Mouse (Mus musculus) forebrain, embryonic 11.5 days (tissue): ENCODE results near the gene Cdc14b. TPM values are rescaled to one million over a fixed set of nuclear protein-coding genes. Genes with fewer than 3 reads are reported as not detected.

Experiments used
- ATAC-seq: fragments of 200-750 bp; cut with Nextera tagmentation; replicated peaks from 2 replicates; pipeline ENCODE4 v1.8.0; 2017; ENCODE audit warnings: moderate TSS enrichment; ENCODE audit not compliant: low FRiP score
- DNase-seq: peaks from one replicate; pipeline ENCODE4 v3.0.0-alpha.2; 2017; ENCODE audit warnings: low spot score
- H3K27ac ChIP-seq: fragments of 300-500 bp; sonication (generic); 2 replicates; pipeline ENCODE4 v1.5.1; 2014; ENCODE audit warnings: low read depth, low read length
- H3K27me3 ChIP-seq: fragments of 300-500 bp; sonication (generic); 2 replicates; pipeline ENCODE4 v1.6.1; 2014; ENCODE audit warnings: mild to moderate bottlenecking, low read length, mixed read lengths; ENCODE audit not compliant: control insufficient read depth, insufficient read depth
- H3K36me3 ChIP-seq: fragments of 300-500 bp; sonication (generic); 2 replicates; pipeline ENCODE4 v1.6.1; 2014; ENCODE audit warnings: mild to moderate bottlenecking, low read length, moderate library complexity, mixed read lengths; ENCODE audit not compliant: control insufficient read depth, insufficient read depth
- H3K4me1 ChIP-seq: fragments of 300-500 bp; sonication (generic); replicated peaks from 2 replicates; pipeline ENCODE4 v1.6.1; 2014; ENCODE audit warnings: low read length, mixed read lengths; ENCODE audit not compliant: control insufficient read depth, insufficient read depth
- H3K4me2 ChIP-seq: fragments of 300-500 bp; sonication (generic); 2 replicates; pipeline ENCODE4 v1.6.1; 2014; ENCODE audit warnings: low read depth, mild to moderate bottlenecking, low read length, moderate library complexity, mixed read lengths; ENCODE audit not compliant: severe bottlenecking
- H3K4me3 ChIP-seq: fragments of 300-500 bp; sonication (generic); 2 replicates; pipeline ENCODE4 v1.5.1; 2014; ENCODE audit warnings: low read depth, low read length
- H3K9ac ChIP-seq: fragments of 300-500 bp; sonication (generic); 2 replicates; pipeline ENCODE4 v1.6.1; 2014; ENCODE audit warnings: low read length
- H3K9me3 ChIP-seq: fragments of 300-500 bp; sonication (generic); 2 replicates; pipeline ENCODE4 v1.6.1; 2016; ENCODE audit warnings: low read length, mixed read lengths; ENCODE audit not compliant: control insufficient read depth
- WGBS: fragments of 180-500 bp; shearing (Covaris S2); extraction: QIAGEN DNeasy Blood & Tissue Kit; methylation state at CpG from one replicate; pipeline ENCODE4 v1.1.7; 2014; 5-methylcytosine and 5-hydroxymethylcytosine counted together
- polyA plus RNA-seq: library from polyadenylated mRNA; unstranded; fragments of >200 nt; fragmentation: Nextera tagmentation; extraction: Ambion mirVana; gene quantifications from 2 replicates; pipeline ENCODE4 v1.2.1, GENCODE M21; 2014

Gene Cdc14b
- 12.7 and 13.7 TPM in 2 replicates for polyA plus RNA-seq

- Histone ChIP-seq H3K36me3 (no peaks in the 10 kb centered on the region), H3K4me1 (0 out of 2 replicates have a peak, but pooled peaks cover 3% of the 10 kb centered on the region), H3K9ac (peak within 1 kb of the TSS; percentile 72), H3K4me3 (peak within 1 kb of the TSS; percentile 73), H3K9me3 (no peaks in the 10 kb centered on the region), H3K27me3 (peaks cover 4% of the 10 kb centered on the region; the same call in 1 of the 2 replicates), H3K27ac (no peak within 1 kb of the TSS), H3K4me2 (peak within 1 kb of the TSS; percentile 100)
- under 1% methylated on average over 57 of the region's 57 CpGs for WGBS
- DNase-seq (peak; percentile 95), ATAC-seq (peak; percentile 98)
These were observed at the start of gene Cdc14b for GRCm38 (mm10) chr13:64274879-64275753. Gene Cdc14b, minus strand, starts transcription at chr13:64275290.

GRCm38 (mm10) chr13:64322561-64323281 is 47.6 kb upstream of the Cdc14b start:
- no peaks in the 10 kb centered on the region for H3K36me3 ChIP-seq

DNA sequence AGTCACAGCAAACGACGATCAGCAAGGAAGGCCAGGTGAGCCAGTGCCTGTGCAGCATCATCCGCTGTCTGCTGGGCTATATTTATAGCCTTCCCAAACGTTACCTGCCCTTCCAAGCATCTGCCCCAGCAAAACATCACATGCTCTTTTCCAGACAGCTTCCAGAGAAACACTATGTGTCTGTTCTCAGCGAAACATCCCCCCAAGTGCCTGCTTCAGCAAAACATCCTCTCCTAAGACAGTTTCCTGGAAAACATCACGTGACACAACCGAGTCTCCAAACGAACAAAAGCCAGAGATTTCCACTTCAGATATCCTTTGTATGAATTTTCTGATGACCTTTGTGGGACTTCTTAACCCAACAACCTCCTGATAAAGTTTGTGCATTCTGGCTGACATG is 45.2 kb upstream of the Cdc14b start:
- DNase-seq = no peak
- 88% methylated on average over 8 of the region's 8 CpGs for WGBS
- no peak overlapping the region for H3K27ac ChIP-seq

More at GRCm38 (mm10) chr13:64322561-64323281, 47.6 kb upstream of the Cdc14b start:
- H3K4me1 ChIP-seq = no peaks in the 10 kb centered on the region
- ATAC-seq (no peak), DNase-seq (no peak)
- H3K27me3 ChIP-seq = no peaks in the 10 kb centered on the region
- H3K4me3 ChIP-seq = no peak overlapping the region
- 88% methylated on average over 8 of the region's 8 CpGs for WGBS
- no peak overlapping the region for H3K27ac ChIP-seq
- H3K4me2 ChIP-seq = no peak overlapping the region
- no peaks in the 10 kb centered on the region for H3K9me3 ChIP-seq
- H3K9ac ChIP-seq = no peak overlapping the region

DNA sequence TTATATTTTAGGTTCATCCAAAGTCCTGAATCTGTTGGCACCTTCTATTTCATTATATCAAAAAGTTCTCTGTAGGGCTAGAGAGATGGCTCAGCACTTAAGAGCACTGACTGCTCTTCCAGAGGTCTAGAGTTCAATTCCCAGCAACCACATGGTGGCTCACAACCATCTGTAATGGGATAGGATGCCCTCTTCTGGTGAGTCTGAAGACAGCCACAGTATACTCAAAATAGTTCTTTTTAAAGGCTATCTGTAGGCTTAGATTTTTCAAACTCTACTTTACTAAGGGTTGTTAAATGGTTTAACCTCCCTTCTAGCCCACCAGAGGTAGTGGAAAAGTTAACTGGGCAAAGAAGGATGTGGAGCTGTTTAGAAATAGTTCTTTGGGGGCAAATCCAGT is 44.7 kb upstream of the Cdc14b start:
- H3K27ac ChIP-seq = no peak overlapping the region
- H3K9ac ChIP-seq = no peak overlapping the region
- no peaks in the 10 kb centered on the region for H3K9me3 ChIP-seq
- DNase-seq (no peak), ATAC-seq (no peak)
- H3K4me2 ChIP-seq = no peak overlapping the region
- no peaks in the 10 kb centered on the region for H3K4me1 ChIP-seq
- H3K27me3 ChIP-seq = no peaks in the 10 kb centered on the region
- H3K4me3 ChIP-seq = no peak overlapping the region
- no peaks in the 10 kb centered on the region for H3K36me3 ChIP-seq

More for the DNA sequence above, 45.2 kb upstream of the Cdc14b start:
- Histone ChIP-seq H3K4me3 (no peak overlapping the region), H3K9ac (no peak overlapping the region), H3K4me1 (no peaks in the 10 kb centered on the region), H3K4me2 (no peak overlapping the region), H3K36me3 (no peaks in the 10 kb centered on the region), H3K9me3 (no peaks in the 10 kb centered on the region), H3K27me3 (no peaks in the 10 kb centered on the region)
- ATAC-seq = no peak

GRCm38 (mm10) chr13:64318355-64318754 is 43.3 kb upstream of the Cdc14b start:
- Histone ChIP-seq H3K27me3 (no peaks in the 10 kb centered on the region), H3K9ac (no peak overlapping the region), H3K4me2 (no peak overlapping the region), H3K9me3 (no peaks in the 10 kb centered on the region), H3K4me3 (no peak overlapping the region), H3K36me3 (no peaks in the 10 kb centered on the region), H3K27ac (no peak overlapping the region), H3K4me1 (no peaks in the 10 kb centered on the region)
- DNase-seq (no peak), ATAC-seq (no peak)
- 64% methylated on average over 2 of the region's 2 CpGs for WGBS

DNA sequence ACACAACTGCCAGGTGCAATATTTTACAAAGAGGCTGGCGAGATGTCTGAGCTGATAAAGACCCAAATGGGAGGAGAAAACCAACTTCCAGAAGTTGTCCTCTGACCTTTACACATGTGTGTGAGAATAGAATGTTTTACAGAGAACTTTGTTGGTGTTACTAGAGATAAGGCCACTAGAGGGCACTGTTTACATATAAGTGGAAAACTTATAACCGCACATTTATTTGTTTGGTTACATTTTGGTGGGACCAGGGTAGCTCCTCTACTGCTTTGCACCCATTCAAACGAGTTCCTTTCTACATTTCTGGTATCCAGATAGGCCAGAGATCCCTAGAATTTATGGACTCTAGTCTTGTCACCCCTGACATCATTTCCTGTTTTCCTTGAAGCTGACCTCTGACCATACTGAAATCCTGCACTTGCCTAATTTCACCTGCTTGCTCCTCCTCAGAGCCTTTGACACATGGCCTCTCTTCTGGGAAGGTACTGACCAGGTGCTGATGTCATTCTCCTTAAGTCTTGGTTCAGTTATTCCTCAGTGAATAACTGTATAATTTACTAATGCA is 40.5 kb upstream of the Cdc14b start:
- Histone ChIP-seq H3K4me1 (no peaks in the 10 kb centered on the region), H3K4me3 (no peak overlapping the region), H3K9me3 (no peaks in the 10 kb centered on the region), H3K4me2 (no peak overlapping the region), H3K36me3 (no peaks in the 10 kb centered on the region), H3K27me3 (no peaks in the 10 kb centered on the region), H3K27ac (no peak overlapping the region), H3K9ac (no peak overlapping the region)
- ATAC-seq (no peak), DNase-seq (no peak)
- WGBS = 2% methylated on average over 3 of the region's 3 CpGs

- H3K27ac ChIP-seq = no peak overlapping the region
- no peak overlapping the region for H3K4me3 ChIP-seq
- H3K36me3 ChIP-seq = no peaks in the 10 kb centered on the region
- 75% methylated on average over 3 of the region's 3 CpGs for WGBS
- no peaks in the 10 kb centered on the region for H3K27me3 ChIP-seq
- H3K4me1 ChIP-seq = no peaks in the 10 kb centered on the region
- no peak for DNase-seq
- H3K4me2 ChIP-seq = no peak overlapping the region
- no peak for ATAC-seq
- no peak overlapping the region for H3K9ac ChIP-seq
- H3K9me3 ChIP-seq = no peaks in the 10 kb centered on the region
These were observed 39.0 kb upstream of the Cdc14b start for GRCm38 (mm10) chr13:64314041-64314440.

GRCm38 (mm10) chr13:64312916-64313289 is 37.8 kb upstream of the Cdc14b start:
- Histone ChIP-seq H3K9me3 (no peaks in the 10 kb centered on the region), H3K4me3 (peak overlapping the region; percentile 65), H3K27ac (no peak overlapping the region), H3K36me3 (no peaks in the 10 kb centered on the region), H3K4me2 (peak overlapping the region; percentile 54), H3K9ac (peak overlapping the region; percentile 4; the same call in 1 of the 2 replicates), H3K4me1 (no peaks in the 10 kb centered on the region), H3K27me3 (no peaks in the 10 kb centered on the region)
- 0% methylated on average over 2 of the region's 2 CpGs for WGBS
- ATAC-seq = peak; percentile 52; the same call in 1 of the 2 replicates
- no peak for DNase-seq
